Comparison of ENCODE assay signal across 22 mouse cellular contexts in the genomic region with DNA sequence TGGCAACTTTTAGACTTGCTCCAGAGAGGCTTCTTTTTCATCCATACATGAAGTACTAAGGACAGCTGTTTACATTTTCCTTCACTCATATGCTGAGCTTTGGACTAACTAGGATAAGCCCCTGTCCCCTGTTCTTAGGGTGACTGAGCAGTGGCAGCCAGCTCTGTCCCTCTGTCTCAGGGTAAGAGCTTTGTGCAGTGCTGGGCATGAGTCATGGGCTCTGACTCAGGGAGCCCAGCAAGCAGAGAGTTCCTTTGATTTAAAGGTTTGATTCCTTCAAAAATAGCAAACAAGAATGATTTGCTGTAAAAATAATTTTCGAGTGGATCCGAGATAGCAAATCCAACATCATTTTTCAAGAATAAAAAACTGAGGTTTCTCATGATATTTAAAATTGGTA.
DNase-seq lines count a peak whose midpoint lies in the region; ATAC-seq lines count a peak whose summit lies in the region.
"Had no signal": no experiment of that assay in that cellular context is flagged by ENCODE, and none has a peak within 500 bp of the region (broad histone marks: within the 10 kb centered on the region; RNA-seq: fewer than 3 reads in every experiment).

No protein-coding gene starts in this region.

- DNase-seq in 3134 (ENCODE audit: extremely low read depth, insufficient read length, low spot score): peak; percentile 31
- peak; percentile 8 for DNase-seq in 416B (ENCODE audit: low read depth)
- peak; percentile 45 for DNase-seq in adrenal gland, adult 8-10 months
- peak; percentile 71 for DNase-seq in brain, adult 2 months (ENCODE audit: low read depth, low spot score)
- DNase-seq in midbrain, embryonic 10.5 days (ENCODE audit: low spot score): no peak
- no peak for DNase-seq in spleen, adult 18-20 months
- DNase-seq: cerebellum, adult 8-10 months; gastrocnemius, postnatal 36 days; kidney, adult 2 months; left cerebral cortex, postnatal 4 days; thymus, postnatal 36 days had no signal

- no peaks in the 10 kb centered on the region for H3K36me3 ChIP-seq in forebrain, embryonic 16.5 days (ENCODE audit: control insufficient read depth, insufficient read depth)
- peaks cover 29% of the 10 kb centered on the region for H3K36me3 ChIP-seq in midbrain, embryonic 10.5 days
- H3K36me3 ChIP-seq: embryonic facial prominence, embryonic 15.5 days; heart, embryonic 15.5 days; hindbrain, embryonic 15.5 days had no signal

- no peak overlapping the region for H3K4me2 ChIP-seq in forebrain, embryonic 16.5 days (ENCODE audit: low read length)
- H3K4me2 ChIP-seq: embryonic facial prominence, embryonic 15.5 days; heart, embryonic 15.5 days; hindbrain, embryonic 15.5 days; limb, embryonic 15.5 days; midbrain, embryonic 11.5 days had no signal

- no peak overlapping the region for H3K27ac ChIP-seq in forebrain, embryonic 16.5 days (ENCODE audit: low read length)
- H3K27ac ChIP-seq in midbrain, embryonic 10.5 days (replicated peaks): no peak overlapping the region
- H3K27ac ChIP-seq: embryonic facial prominence, embryonic 15.5 days; forebrain, embryonic 10.5 days; heart, embryonic 15.5 days; hindbrain, embryonic 15.5 days; kidney, postnatal 0 days; limb, embryonic 15.5 days had no signal

- no peak overlapping the region for H3K4me3 ChIP-seq in forebrain, embryonic 16.5 days (replicated peaks; ENCODE audit: low read length)
- no peak overlapping the region for H3K4me3 ChIP-seq in midbrain, embryonic 10.5 days
- H3K4me3 ChIP-seq: embryonic facial prominence, embryonic 15.5 days; forebrain, embryonic 10.5 days; heart, embryonic 15.5 days; hindbrain, embryonic 15.5 days; limb, embryonic 15.5 days had no signal

- no peaks in the 10 kb centered on the region for H3K9me3 ChIP-seq in forebrain, embryonic 16.5 days (ENCODE audit: control insufficient read depth, low read length)
- H3K9me3 ChIP-seq in midbrain, embryonic 10.5 days (replicated peaks): no peaks in the 10 kb centered on the region
- H3K9me3 ChIP-seq: embryonic facial prominence, embryonic 15.5 days; forebrain, embryonic 10.5 days; heart, embryonic 15.5 days; hindbrain, embryonic 15.5 days; limb, embryonic 15.5 days had no signal

- H3K27me3 ChIP-seq in forebrain, embryonic 16.5 days (replicated peaks; ENCODE audit: control insufficient read depth, insufficient read depth, low read length): no peaks in the 10 kb centered on the region
- no peaks in the 10 kb centered on the region for H3K27me3 ChIP-seq in midbrain, embryonic 10.5 days (ENCODE audit: low read depth, poor library complexity, severe bottlenecking)
- H3K27me3 ChIP-seq: embryonic facial prominence, embryonic 15.5 days; hindbrain, embryonic 15.5 days; limb, embryonic 15.5 days had no signal

- WGBS in forebrain, embryonic 16.5 days: 95% methylated on average over 2 of the region's 2 CpGs
- WGBS in midbrain, embryonic 10.5 days: 94% methylated on average over 2 of the region's 2 CpGs

- no peak overlapping the region for H3K9ac ChIP-seq in forebrain, embryonic 16.5 days (replicated peaks; ENCODE audit: low read depth, low read length)
- H3K9ac ChIP-seq: embryonic facial prominence, embryonic 15.5 days; forebrain, postnatal 0 days; heart, embryonic 15.5 days; hindbrain, embryonic 15.5 days; limb, embryonic 15.5 days had no signal

- H3K4me1 ChIP-seq in forebrain, embryonic 16.5 days (replicated peaks; ENCODE audit: control insufficient read depth, insufficient read depth, low read length): peaks cover 5% of the 10 kb centered on the region
- H3K4me1 ChIP-seq in midbrain, embryonic 10.5 days: peaks cover 23% of the 10 kb centered on the region
- H3K4me1 ChIP-seq: heart, embryonic 15.5 days had no signal

- no peak for ATAC-seq in forebrain, embryonic 16.5 days
- ATAC-seq: CD4-positive, CD25-positive, alpha-beta regulatory T cell, adult 4 months; lung, postnatal 0 days had no signal

Comparison
In these comparisons a context has a peak if more than half of its experiments do, and no peak if none do; other contexts are left out.
1. DNase-seq: peak in 3134 (single experiment), 416B (single experiment), adrenal gland, adult 8-10 months (single experiment) and brain, adult 2 months (single experiment); none in midbrain, embryonic 10.5 days (single experiment) and spleen, adult 18-20 months (0 of 2).